8 mouse cellular contexts compared by ENCODE assay signal in the genomic region with DNA sequence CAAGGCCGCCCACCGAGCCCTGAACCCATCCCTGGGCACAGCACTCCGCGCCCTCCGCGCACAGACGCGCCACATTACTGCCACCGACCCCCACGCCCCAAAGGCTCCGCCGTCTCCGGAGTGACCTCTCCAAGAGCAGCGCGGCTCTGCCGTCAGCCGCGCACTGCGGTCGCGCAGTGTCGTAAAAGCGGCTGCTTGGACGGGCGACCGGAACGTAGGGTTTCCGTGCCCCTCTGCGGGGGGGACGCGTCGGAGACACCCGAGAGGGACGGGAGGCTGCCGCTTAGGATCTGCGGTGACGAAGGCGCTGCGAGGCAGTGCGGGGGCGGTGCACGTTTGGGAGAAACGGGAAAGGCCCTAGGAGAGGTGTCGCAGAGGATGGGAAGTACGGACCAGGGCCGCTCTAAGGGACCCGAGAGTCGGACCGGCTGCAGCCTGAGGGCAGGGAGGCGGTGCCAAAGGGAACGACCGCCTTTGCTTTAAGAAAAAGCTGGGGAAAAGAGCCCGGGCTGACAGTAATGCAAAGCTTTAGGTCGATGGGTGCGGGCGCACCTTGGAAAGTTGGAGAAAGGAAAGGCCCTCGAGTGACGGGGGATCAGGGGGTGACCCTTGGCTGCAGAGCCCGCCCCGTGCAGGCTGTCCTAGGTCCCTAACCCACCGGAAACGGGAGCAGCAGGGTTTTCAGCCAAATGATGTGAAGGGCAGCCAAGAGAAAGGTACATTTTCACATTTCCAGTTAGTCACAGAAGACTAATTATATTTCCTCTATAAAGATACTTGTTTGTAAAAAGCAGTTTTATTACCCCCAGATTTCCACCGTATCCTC. TPM values are rescaled to one million over a fixed set of nuclear protein-coding genes. Genes with fewer than 3 reads are reported as not detected.
A peak's percentile ranks its signal among the peaks of the same experiment; 100 is the strongest.
DNase-seq lines count a peak whose midpoint lies in the region; ATAC-seq and TF ChIP-seq lines count a peak whose summit lies in the region.

A gene (minus strand): TSS at position 389 of the 826 bp plus-strand sequence.

- peak within 1 kb of the TSS; percentile 97 for H3K9ac ChIP-seq in heart, embryonic 12.5 days
- H3K9ac ChIP-seq in kidney, postnatal 0 days (ENCODE audit: low read depth, low read length) = peak within 1 kb of the TSS; percentile 94
- peak within 1 kb of the TSS; percentile 93 for H3K9ac ChIP-seq in liver, embryonic 11.5 days (ENCODE audit: low read depth, low read length)
- peak within 1 kb of the TSS; percentile 71 for H3K9ac ChIP-seq in stomach, embryonic 14.5 days (replicated peaks; ENCODE audit: low read depth, low read length)

- peaks cover 9% of the 10 kb centered on the region for H3K79me3 ChIP-seq in C2C12 (ENCODE audit: low read depth)

- no peaks in the 10 kb centered on the region for H3K9me3 ChIP-seq in erythroblast, embryonic 14.5 days (ENCODE audit: control insufficient read depth, low read length)
- H3K9me3 ChIP-seq in heart, embryonic 12.5 days (replicated peaks) = no peaks in the 10 kb centered on the region
- H3K9me3 ChIP-seq in kidney, postnatal 0 days (replicated peaks; ENCODE audit: low read length) = no peaks in the 10 kb centered on the region
- no peaks in the 10 kb centered on the region for H3K9me3 ChIP-seq in liver, embryonic 11.5 days (ENCODE audit: control insufficient read depth, low read length)
- H3K9me3 ChIP-seq in stomach, embryonic 14.5 days (ENCODE audit: control insufficient read depth, low read depth, low read length) = no peaks in the 10 kb centered on the region

- TF ChIP-seq POLR2A in brain, embryonic 14.5 days (IDR thresholded peaks at IDR 0.05; ENCODE audit: borderline replicate concordance, extremely low read depth, insufficient read depth, insufficient read length, poor library complexity, severe bottlenecking) = peak; percentile 80; the same call in 1 of the 2 replicates

- no peak for TF ChIP-seq CTCF in C2C12 (IDR thresholded peaks at IDR 0.05; ENCODE audit: control insufficient read depth, insufficient read depth, insufficient read length)
- TF ChIP-seq CTCF in brain, embryonic 14.5 days (IDR thresholded peaks at IDR 0.05; ENCODE audit: borderline replicate concordance, extremely low read depth, insufficient read depth, insufficient read length) = no peak
- 0 out of 2 replicates have a peak, but pooled peaks have one; percentile 4 for TF ChIP-seq CTCF in kidney, postnatal 0 days (IDR thresholded peaks at IDR 0.05; ENCODE audit: low read depth)

- peak within 1 kb of the TSS; percentile 75 for H3K4me3 ChIP-seq in C2C12 (ENCODE audit: insufficient read depth, poor library complexity, severe bottlenecking)
- H3K4me3 ChIP-seq in erythroblast, embryonic 14.5 days (replicated peaks) = peak within 1 kb of the TSS; percentile 100
- peak within 1 kb of the TSS; percentile 98 for H3K4me3 ChIP-seq in heart, embryonic 12.5 days
- H3K4me3 ChIP-seq in kidney, postnatal 0 days (replicated peaks; ENCODE audit: low read depth, low read length) = peak within 1 kb of the TSS; percentile 91
- peak within 1 kb of the TSS; percentile 96 for H3K4me3 ChIP-seq in liver, embryonic 11.5 days (ENCODE audit: low read depth, low read length)
- peak within 1 kb of the TSS; percentile 63 for H3K4me3 ChIP-seq in stomach, embryonic 14.5 days (ENCODE audit: low read depth, low read length)

- H3K27me3 ChIP-seq in C2C12 (ENCODE audit: control insufficient read depth, insufficient read depth, insufficient read length) = no peaks in the 10 kb centered on the region
- H3K27me3 ChIP-seq in erythroblast, embryonic 14.5 days (ENCODE audit: control insufficient read depth) = no peaks in the 10 kb centered on the region
- H3K27me3 ChIP-seq in heart, embryonic 12.5 days (replicated peaks) = no peaks in the 10 kb centered on the region
- H3K27me3 ChIP-seq in kidney, postnatal 0 days (ENCODE audit: insufficient read depth, low read length) = no peaks in the 10 kb centered on the region
- H3K27me3 ChIP-seq in liver, embryonic 11.5 days (replicated peaks; ENCODE audit: control insufficient read depth, insufficient read depth, low read length) = no peaks in the 10 kb centered on the region
- H3K27me3 ChIP-seq in stomach, embryonic 14.5 days (ENCODE audit: control insufficient read depth, insufficient read depth, low read length) = no peaks in the 10 kb centered on the region

- peak within 1 kb of the TSS; percentile 86 for H3K27ac ChIP-seq in heart, embryonic 12.5 days (ENCODE audit: poor library complexity, severe bottlenecking)
- peak within 1 kb of the TSS; percentile 87 for H3K27ac ChIP-seq in kidney, postnatal 0 days
- peak within 1 kb of the TSS; percentile 75 for H3K27ac ChIP-seq in liver, embryonic 11.5 days (ENCODE audit: low read depth, low read length)
- peak within 1 kb of the TSS; percentile 52 for H3K27ac ChIP-seq in stomach, embryonic 14.5 days (ENCODE audit: low read length)

- peaks cover 16% of the 10 kb centered on the region for H3K79me2 ChIP-seq in C2C12 (ENCODE audit: control insufficient read depth, insufficient read depth)

- WGBS in heart, embryonic 12.5 days = under 1% methylated on average over 63 of the region's 63 CpGs
- under 1% methylated on average over 63 of the region's 63 CpGs for WGBS in kidney, postnatal 0 days
- WGBS in liver, embryonic 11.5 days = under 1% methylated on average over 63 of the region's 63 CpGs
- WGBS in stomach, embryonic 14.5 days = under 1% methylated on average over 63 of the region's 63 CpGs

- peak; percentile 96 for DNase-seq in brain, embryonic 14.5 days (ENCODE audit: low read depth)
- peak; percentile 91 for DNase-seq in kidney, postnatal 0 days (ENCODE audit: low spot score)
- peak; percentile 89 for DNase-seq in liver, embryonic 11.5 days (ENCODE audit: low spot score)
- DNase-seq in naive thymus-derived CD4-positive, alpha-beta T cell, adult 2 months (ENCODE audit: low read depth) = peak; percentile 77

- peak; percentile 93 for ATAC-seq in heart, embryonic 12.5 days (ENCODE audit: insufficient number of reproducible peaks, low FRiP score)
- peak; percentile 92 for ATAC-seq in kidney, postnatal 0 days (replicated peaks; ENCODE audit: low FRiP score, low read depth)
- ATAC-seq in liver, embryonic 11.5 days (replicated peaks; ENCODE audit: low FRiP score) = peak; percentile 89
- ATAC-seq in stomach, embryonic 14.5 days (ENCODE audit: insufficient number of reproducible peaks, insufficient read depth, low FRiP score, low read depth) = peak; percentile 92

- peak within 1 kb of the TSS; percentile 73 for H3K4me2 ChIP-seq in heart, embryonic 12.5 days
- H3K4me2 ChIP-seq in kidney, postnatal 0 days (ENCODE audit: low read length) = peak within 1 kb of the TSS; percentile 75
- peak within 1 kb of the TSS; percentile 67 for H3K4me2 ChIP-seq in liver, embryonic 11.5 days
- peak within 1 kb of the TSS; percentile 70 for H3K4me2 ChIP-seq in stomach, embryonic 14.5 days (replicated peaks; ENCODE audit: low read depth, low read length)

- H3K36me3 ChIP-seq in C2C12 (ENCODE audit: control insufficient read depth, insufficient read depth) = peaks cover 15% of the 10 kb centered on the region
- peaks cover 14% of the 10 kb centered on the region for H3K36me3 ChIP-seq in erythroblast, embryonic 14.5 days (ENCODE audit: control insufficient read depth)
- peaks cover 28% of the 10 kb centered on the region for H3K36me3 ChIP-seq in heart, embryonic 12.5 days
- H3K36me3 ChIP-seq in kidney, postnatal 0 days (ENCODE audit: insufficient read depth, low read length) = 0 out of 2 replicates have a peak, but pooled peaks cover 4% of the 10 kb centered on the region
- peaks cover 7% of the 10 kb centered on the region for H3K36me3 ChIP-seq in liver, embryonic 11.5 days (ENCODE audit: control insufficient read depth, insufficient read depth, low read length)
- H3K36me3 ChIP-seq in stomach, embryonic 14.5 days (ENCODE audit: control insufficient read depth, insufficient read depth, low read length) = peaks cover 9% of the 10 kb centered on the region; the same call in 1 of the 2 replicates

- H3K4me1 ChIP-seq in erythroblast, embryonic 14.5 days (ENCODE audit: control insufficient read depth) = peaks cover 25% of the 10 kb centered on the region
- H3K4me1 ChIP-seq in heart, embryonic 12.5 days (replicated peaks) = peaks cover 14% of the 10 kb centered on the region
- peaks cover 4% of the 10 kb centered on the region; the same call in 1 of the 2 replicates for H3K4me1 ChIP-seq in kidney, postnatal 0 days (replicated peaks; ENCODE audit: insufficient read depth, low read length)
- H3K4me1 ChIP-seq in liver, embryonic 11.5 days (replicated peaks; ENCODE audit: control insufficient read depth, insufficient read depth, low read length) = peaks cover 9% of the 10 kb centered on the region; the same call in 1 of the 2 replicates
- H3K4me1 ChIP-seq in stomach, embryonic 14.5 days (ENCODE audit: control insufficient read depth, insufficient read depth, low read length) = 0 out of 2 replicates have a peak, but pooled peaks cover 11% of the 10 kb centered on the region

- peak within 1 kb of the TSS; percentile 84 for H3ac ChIP-seq in C2C12 (ENCODE audit: control insufficient read depth, insufficient read length, low read depth)

TF ChIP-seq in C2C12, 6 proteins besides CTCF, POLR2A, EP300 and RAD21:
- TF ChIP-seq FOSL1 (IDR thresholded peaks at IDR 0.05; ENCODE audit: insufficient read depth, low read length, poor library complexity, severe bottlenecking) (no peak), MAX (IDR thresholded peaks at IDR 0.05) (peak; percentile 12)

RNA-seq across cellular contexts. Expression of the gene that starts here (rescaled TPM):
- 42.1 TPM for polyA plus RNA-seq in C2C12 (2012; fragmentation: generic; extraction: Trizol)
- polyA plus RNA-seq in brain, embryonic 14.5 days (2012; rRNA removed) = 25.4 and 32.9 TPM in 2 replicates
- polyA plus RNA-seq in erythroblast, embryonic 14.5 days (2012) = 1.2 and 1.3 TPM in 2 replicates
- polyA plus RNA-seq in heart, embryonic 12.5 days (2016; fragmentation: Nextera tagmentation; extraction: Ambion mirVana) = 138 and 147 TPM in 2 replicates
- polyA plus RNA-seq in kidney, postnatal 0 days (2015; fragmentation: Nextera tagmentation; extraction: Ambion mirVana) = 84.6 and 86.5 TPM in 2 replicates
- 77.3 and 83.7 TPM in 2 replicates for polyA plus RNA-seq in liver, embryonic 11.5 days (2014; fragmentation: Nextera tagmentation; extraction: Ambion mirVana)
- 47.9 and 51.5 TPM in 2 replicates for polyA plus RNA-seq in stomach, embryonic 14.5 days (2014; fragmentation: Nextera tagmentation; extraction: Ambion mirVana)

Comparison
In these comparisons a context has a peak if more than half of its experiments do, and no peak if none do; other contexts are left out.
1. Peak in every context shown above with its lines: DNase-seq, ATAC-seq, H3K4me3 ChIP-seq and H3K27ac ChIP-seq.
2. RNA of the gene that starts here (polyA plus RNA-seq): 138 to 147 TPM in heart, embryonic 12.5 days, 84.6 to 86.5 TPM in kidney, postnatal 0 days, 77.3 to 83.7 TPM in liver, embryonic 11.5 days, 47.9 to 51.5 TPM in stomach, embryonic 14.5 days, 42.1 TPM in C2C12 (single experiment) and 25.4 to 32.9 TPM in brain, embryonic 14.5 days; 1.2 to 1.3 TPM in erythroblast, embryonic 14.5 days; every median in the first group is over 10 times any median in the second.